Mouse (Mus musculus) midbrain, embryonic 15.5 days (tissue): Measurements from ENCODE around the gene Wfikkn2. TPM values are rescaled to one million over a fixed set of nuclear protein-coding genes. Genes with fewer than 3 reads are reported as not detected.

Experiments used
- ATAC-seq: fragments of 200-750 bp; cut with Nextera tagmentation; replicated peaks from 2 replicates; pipeline ENCODE4 v1.8.0; 2017; ENCODE audit warnings: moderate TSS enrichment
- H3K27ac ChIP-seq: fragments of 300-500 bp; sonication (generic); 2 replicates; pipeline ENCODE4 v1.5.1; 2015; ENCODE audit warnings: mild to moderate bottlenecking, inconsistent platforms
- H3K27me3 ChIP-seq: fragments of 300-500 bp; sonication (generic); replicated peaks from 2 replicates; pipeline ENCODE4 v1.6.1; 2015; ENCODE audit warnings: inconsistent platforms
- H3K36me3 ChIP-seq: fragments of 300-500 bp; sonication (generic); replicated peaks from 2 replicates; pipeline ENCODE4 v1.6.1; 2015; ENCODE audit warnings: inconsistent platforms
- H3K4me1 ChIP-seq: fragments of 300-500 bp; sonication (generic); 2 replicates; pipeline ENCODE4 v1.6.1; 2015; ENCODE audit warnings: inconsistent platforms
- H3K4me2 ChIP-seq: fragments of 300-500 bp; sonication (generic); 2 replicates; pipeline ENCODE4 v1.6.1; 2015; ENCODE audit warnings: inconsistent platforms, mild to moderate bottlenecking, moderate library complexity
- H3K4me3 ChIP-seq: fragments of 300-500 bp; sonication (generic); 2 replicates; pipeline ENCODE4 v1.5.1; 2015; ENCODE audit warnings: mild to moderate bottlenecking, inconsistent platforms
- H3K9ac ChIP-seq: fragments of 300-500 bp; sonication (generic); 2 replicates; pipeline ENCODE4 v1.6.1; 2015; ENCODE audit warnings: mild to moderate bottlenecking, inconsistent platforms
- H3K9me3 ChIP-seq: fragments of 300-500 bp; sonication (generic); 2 replicates; pipeline ENCODE4 v1.6.1; 2016; ENCODE audit warnings: inconsistent platforms
- WGBS: fragments of 180-500 bp; shearing (Covaris S2); methylation state at CpG from one replicate; pipeline ENCODE4 v1.1.7; 2015; ENCODE audit warnings: mixed read lengths; 5-methylcytosine and 5-hydroxymethylcytosine counted together
- polyA plus RNA-seq: library from polyadenylated mRNA; unstranded; fragments of >200 nt; fragmentation: Nextera tagmentation; extraction: Ambion mirVana; gene quantifications from 2 replicates; pipeline ENCODE4 v1.2.1, GENCODE M21; 2015

The Wfikkn2 gene
- polyA plus RNA-seq, 1 experiment from 2014 or later, result 5.6 TPM

DNA sequence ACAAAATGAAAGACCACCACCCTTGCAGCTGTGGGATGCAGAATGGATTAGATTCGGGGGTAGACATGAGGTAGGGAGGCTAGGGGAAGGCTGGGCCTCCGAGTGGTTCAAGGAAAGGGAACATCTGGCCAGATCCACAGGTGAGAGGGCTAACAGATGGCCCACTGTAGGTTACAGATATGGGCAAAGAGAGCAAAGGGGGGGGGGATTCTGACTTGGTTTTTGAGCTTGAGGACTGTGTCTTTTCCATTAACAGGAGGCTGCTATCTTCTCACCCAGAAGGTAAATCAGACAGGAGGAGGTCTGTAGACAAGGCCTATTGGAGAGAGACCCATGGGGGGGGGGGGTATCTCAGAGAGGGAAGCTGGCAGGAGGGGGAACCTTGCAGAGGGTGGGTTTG lies 46.0 kb downstream of the Wfikkn2 start:
- 74% methylated on average over 2 of the region's 2 CpGs for WGBS
- H3K4me3 ChIP-seq, result no peak overlapping the region
- H3K4me2 ChIP-seq, result no peak overlapping the region
- no peak overlapping the region for H3K27ac ChIP-seq
- H3K9me3 ChIP-seq, result no peaks in the 10 kb centered on the region
- ATAC-seq, result no peak
- no peak overlapping the region for H3K9ac ChIP-seq
- H3K27me3 ChIP-seq, result no peaks in the 10 kb centered on the region
- H3K36me3 ChIP-seq, result no peaks in the 10 kb centered on the region
- H3K4me1 ChIP-seq, result no peaks in the 10 kb centered on the region

DNA sequence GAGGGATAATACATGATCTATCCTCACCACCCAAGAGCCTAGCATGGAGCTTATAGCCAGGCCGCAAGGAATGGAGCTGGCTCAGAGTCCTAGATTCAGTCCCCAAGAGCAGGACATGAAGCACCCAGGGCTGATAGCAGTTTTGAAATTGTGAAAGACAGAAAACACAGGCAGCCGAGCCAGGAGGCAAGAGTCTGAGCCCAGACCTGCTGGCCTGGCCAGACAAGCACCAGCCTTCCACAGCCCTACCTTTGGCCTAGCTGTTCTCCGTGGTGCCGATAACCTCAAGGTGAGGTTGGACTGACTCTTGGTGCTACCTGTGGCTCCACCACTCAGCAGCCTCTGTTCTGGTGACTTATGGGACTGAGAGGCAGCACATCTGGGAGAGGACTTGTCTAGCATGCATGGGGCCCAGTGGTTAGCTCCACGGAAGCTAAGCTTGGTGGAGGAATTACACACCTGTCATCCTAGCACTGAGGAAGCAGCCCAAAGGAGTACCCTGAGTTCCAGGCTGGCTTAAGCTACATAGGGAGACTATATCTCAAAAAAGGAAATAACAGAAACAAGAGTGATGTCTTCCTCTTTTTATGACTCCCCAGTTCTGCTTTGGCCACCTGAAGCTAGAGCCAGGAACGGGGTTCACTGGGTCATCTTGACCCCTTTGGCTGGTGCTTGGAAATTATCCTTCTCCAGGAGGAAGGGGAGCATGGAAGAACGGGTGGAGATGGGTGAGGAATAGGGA lies 47.2 kb downstream of the Wfikkn2 start:
- Histone ChIP-seq H3K9ac (no peak overlapping the region), H3K36me3 (no peaks in the 10 kb centered on the region), H3K4me2 (no peak overlapping the region), H3K4me1 (no peaks in the 10 kb centered on the region), H3K27me3 (no peaks in the 10 kb centered on the region), H3K9me3 (no peaks in the 10 kb centered on the region), H3K4me3 (no peak overlapping the region), H3K27ac (no peak overlapping the region)
- 87% methylated on average over 7 of the region's 7 CpGs for whole genome bisulfite sequencing
- ATAC-seq, result no peak

DNA sequence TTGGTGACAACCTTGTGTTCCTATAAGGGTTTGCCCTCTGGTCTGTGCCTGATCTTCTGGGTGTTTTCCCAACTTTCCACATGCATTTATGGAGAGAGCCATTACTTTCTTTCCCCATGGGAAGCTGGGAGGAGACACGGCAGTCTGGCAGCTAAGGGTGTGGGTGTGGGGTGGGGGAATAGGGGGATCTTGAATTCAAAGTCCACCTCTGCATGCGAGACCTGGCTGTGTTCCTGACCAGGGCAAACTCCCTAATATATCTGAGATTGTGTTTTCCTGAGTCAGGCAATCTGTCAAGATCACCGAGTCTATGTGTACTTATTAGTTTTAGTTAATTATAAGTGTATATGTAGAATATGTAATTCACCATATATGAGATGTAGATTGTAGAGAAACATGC lies 49.5 kb downstream of the Wfikkn2 start:
- no peak overlapping the region for H3K4me3 ChIP-seq
- no peaks in the 10 kb centered on the region for H3K27me3 ChIP-seq
- no peak for ATAC-seq
- no peak overlapping the region for H3K4me2 ChIP-seq
- no peak overlapping the region for H3K27ac ChIP-seq
- WGBS, result 87% methylated on average over 3 of the region's 3 CpGs
- H3K4me1 ChIP-seq, result no peaks in the 10 kb centered on the region
- no peaks in the 10 kb centered on the region for H3K36me3 ChIP-seq
- no peak overlapping the region for H3K9ac ChIP-seq
- no peaks in the 10 kb centered on the region for H3K9me3 ChIP-seq

DNA sequence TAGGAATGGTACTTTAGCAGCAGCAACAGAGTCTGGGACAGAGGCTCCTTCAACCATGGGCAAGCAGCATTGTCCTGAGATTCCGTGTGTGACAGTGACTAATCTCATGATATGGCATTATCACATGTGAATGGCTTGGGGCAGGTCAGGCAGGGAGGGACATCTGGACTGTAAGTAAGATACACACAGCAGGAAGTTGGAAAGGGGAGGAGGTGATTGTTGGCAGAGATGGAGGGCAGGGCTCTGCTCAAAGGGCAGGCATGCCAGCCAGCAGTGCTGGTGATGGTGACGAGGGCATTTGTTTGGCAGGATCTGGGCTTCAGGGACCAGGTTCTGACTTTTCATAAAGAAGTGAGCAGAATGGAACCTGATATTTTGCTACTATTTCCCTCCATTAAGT lies 52.7 kb downstream of the Wfikkn2 start:
- no peak for ATAC-seq
- H3K4me1 ChIP-seq, result no peaks in the 10 kb centered on the region
- no peak overlapping the region for H3K9ac ChIP-seq
- no peaks in the 10 kb centered on the region for H3K27me3 ChIP-seq
- no peaks in the 10 kb centered on the region for H3K36me3 ChIP-seq
- H3K4me3 ChIP-seq, result no peak overlapping the region
- 55% methylated on average over 2 of the region's 2 CpGs for WGBS
- H3K9me3 ChIP-seq, result no peaks in the 10 kb centered on the region
- H3K27ac ChIP-seq, result no peak overlapping the region
- no peak overlapping the region for H3K4me2 ChIP-seq

DNA sequence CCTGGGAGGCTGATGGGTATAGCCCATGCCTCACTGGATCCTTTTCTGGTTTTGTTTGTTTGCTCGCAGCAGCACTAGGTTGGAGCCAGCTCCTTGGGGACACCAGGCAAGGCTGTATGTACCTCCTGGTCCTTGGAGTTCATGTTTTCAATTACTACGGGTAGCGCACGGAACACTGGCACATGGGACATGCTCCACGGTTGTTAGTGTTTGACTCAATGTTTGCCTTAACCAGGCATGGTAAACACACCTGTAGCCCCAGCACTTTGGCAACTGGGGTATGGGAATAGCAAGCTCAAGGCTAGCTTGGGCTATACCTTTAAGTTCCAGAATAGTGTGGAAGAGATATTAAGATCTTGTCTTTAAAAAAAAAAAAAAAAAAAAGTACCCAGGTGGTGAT lies 55.1 kb downstream of the Wfikkn2 start:
- no peaks in the 10 kb centered on the region for H3K36me3 ChIP-seq
- no peak for ATAC-seq
- H3K9ac ChIP-seq, result no peak overlapping the region
- no peak overlapping the region for H3K27ac ChIP-seq
- no peaks in the 10 kb centered on the region for H3K27me3 ChIP-seq
- H3K4me1 ChIP-seq, result no peaks in the 10 kb centered on the region
- no peak overlapping the region for H3K4me3 ChIP-seq
- H3K9me3 ChIP-seq, result no peaks in the 10 kb centered on the region
- H3K4me2 ChIP-seq, result no peak overlapping the region
- WGBS, result 79% methylated on average over 5 of the region's 5 CpGs

DNA sequence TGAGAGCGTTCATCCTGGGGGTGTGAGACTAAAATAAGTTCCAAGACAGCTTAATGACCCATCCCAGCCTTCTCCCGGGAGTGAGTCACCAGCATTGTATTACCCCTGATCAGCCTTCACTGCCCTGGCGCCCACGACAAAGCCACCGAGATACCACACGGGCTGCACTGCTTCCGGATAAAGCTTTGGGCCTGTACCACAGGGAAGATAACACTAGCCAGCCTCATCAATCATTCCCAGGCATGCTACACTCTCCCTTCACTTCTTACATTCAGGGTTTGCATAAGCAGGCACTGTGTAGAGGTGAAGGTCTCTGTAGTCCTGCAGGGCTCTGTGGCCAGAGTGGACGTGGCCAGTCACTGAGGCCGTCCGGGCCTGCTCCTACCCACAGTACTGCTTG lies 56.2 kb downstream of the Wfikkn2 start:
- WGBS, result 75% methylated on average over 10 of the region's 10 CpGs
- no peaks in the 10 kb centered on the region for H3K4me1 ChIP-seq

More for the DNA sequence above, 56.2 kb downstream of the Wfikkn2 start:
- Histone ChIP-seq H3K27me3 (no peaks in the 10 kb centered on the region), H3K9ac (no peak overlapping the region), H3K9me3 (no peaks in the 10 kb centered on the region), H3K27ac (no peak overlapping the region), H3K4me2 (no peak overlapping the region), H3K36me3 (no peaks in the 10 kb centered on the region), H3K4me3 (no peak overlapping the region)
- ATAC-seq, result no peak

Other genes starting within 250 kb of the Wfikkn2 start
- gene Spag9, start 249.9 kb downstream of the Wfikkn2 start, polyA plus RNA-seq, result 85.5 and 88.9 TPM in 2 replicates
- gene Tob1, start 34.6 kb downstream of the Wfikkn2 start, polyA plus RNA-seq, result 27.3 and 31.2 TPM in 2 replicates
- 0.45 and 0.89 TPM in 2 replicates for gene Gm21885, start 35.9 kb upstream of the Wfikkn2 start, polyA plus RNA-seq
- gene Luc7l3, start 76.0 kb upstream of the Wfikkn2 start, polyA plus RNA-seq, result 129 and 143 TPM in 2 replicates
- 16.7 and 18.4 TPM in 2 replicates for gene Ankrd40, start 82.0 kb upstream of the Wfikkn2 start, polyA plus RNA-seq
- gene Abcc3, start 147.0 kb upstream of the Wfikkn2 start, polyA plus RNA-seq, result 0.70 and 1.3 TPM in 2 replicates
- gene Cacna1g, start 228.2 kb upstream of the Wfikkn2 start, polyA plus RNA-seq, result 17.7 and 20.7 TPM in 2 replicates
- 0.48 and 0.69 TPM in 2 replicates for gene Spata20, start 240.2 kb upstream of the Wfikkn2 start, polyA plus RNA-seq